Mouse (Mus musculus) liver, embryonic 18 days (tissue): ENCODE results near the gene Tcta. TPM values are rescaled to one million over a fixed set of nuclear protein-coding genes. Genes with fewer than 3 reads are reported as not detected.

ENCODE experiments used
- polyA plus RNA-seq: library from polyadenylated mRNA; depleted of rRNA; stranded (reverse); fragments of >200 nt; gene quantifications from 2 replicates; pipeline ENCODE4 v1.2.3, GENCODE M21; 2012; rRNA removed

Gene Tcta
- 13.6 and 14.8 TPM in 2 replicates for polyA plus RNA-seq

GRCm38 (mm10) chr9:108305629-108306520 is at the start of gene Tcta, which contains the start of gene Rhoa:
Tcta (minus strand) TSS chr9:108306160.
Rhoa (plus strand) TSS chr9:108306129.

GRCm38 (mm10) chr9:108347540-108348289 is 41.8 kb upstream of the Tcta start, which contains the start of gene Usp4:
Usp4 (plus strand) TSS chr9:108347853.

GRCm38 (mm10) chr9:108338886-108339781 is 33.2 kb upstream of the Tcta start, which contains the start of gene Gpx1:
Gpx1 (plus strand) TSS chr9:108338903.

GRCm38 (mm10) chr9:108296453-108297355 is 9.3 kb downstream of the Tcta start, which contains the start of gene Amt:
Amt (plus strand) TSS chr9:108296853.

GRCm38 (mm10) chr9:108290016-108290750 is 15.8 kb downstream of the Tcta start, which contains the start of gene Nicn1:
Nicn1 (plus strand) TSS chr9:108290429.

GRCm38 (mm10) chr9:108263690-108264190 is 42.2 kb downstream of the Tcta start, which contains the start of gene Dag1:
Dag1 (minus strand) TSS chr9:108263958.

Other genes starting within 250 kb of the Tcta start
- 92.9 and 96.0 TPM in 2 replicates for gene Mst1, start 225.7 kb downstream of the Tcta start, polyA plus RNA-seq
- gene Rnf123, start 222.8 kb downstream of the Tcta start, polyA plus RNA-seq = 53.9 and 64.1 TPM in 2 replicates
- 81.3 and 81.5 TPM in 2 replicates for gene Apeh, start 211.6 kb downstream of the Tcta start, polyA plus RNA-seq
- gene Bsn, start 115.8 kb downstream of the Tcta start, polyA plus RNA-seq = 0.46 and 0.60 TPM in 2 replicates
- gene Dag1, start 42.2 kb downstream of the Tcta start, polyA plus RNA-seq = 8.4 and 9.0 TPM in 2 replicates
- gene Nicn1, start 15.7 kb downstream of the Tcta start, polyA plus RNA-seq = 5.9 and 6.0 TPM in 2 replicates
- gene Amt, start 9.3 kb downstream of the Tcta start, polyA plus RNA-seq = 10.6 and 10.9 TPM in 2 replicates
- 74.7 and 78.0 TPM in 2 replicates for gene Rhoa, start within 50 bp of the Tcta start, polyA plus RNA-seq
- gene Gpx1, start 32.7 kb upstream of the Tcta start, polyA plus RNA-seq = 1,940 and 2,086 TPM in 2 replicates
- gene Usp4, start 41.7 kb upstream of the Tcta start, polyA plus RNA-seq = 27.8 and 30.7 TPM in 2 replicates
- 0.26 and 0.44 TPM in 2 replicates for gene 1700102P08Rik, start 86.6 kb upstream of the Tcta start, polyA plus RNA-seq
- gene Ccdc36, start 122.3 kb upstream of the Tcta start, polyA plus RNA-seq = 0.06 and 0.08 TPM in 2 replicates
- gene BC048562, start 130.3 kb upstream of the Tcta start, polyA plus RNA-seq = not detected in 2 replicates
- gene Ccdc71, start 154.4 kb upstream of the Tcta start, polyA plus RNA-seq = 9.5 TPM in 2 replicates
- 18.4 and 25.3 TPM in 2 replicates for gene Klhdc8b, start 155.4 kb upstream of the Tcta start, polyA plus RNA-seq
- gene Lamb2, start 173.6 kb upstream of the Tcta start, polyA plus RNA-seq = 9.6 and 10.7 TPM in 2 replicates
- gene Usp19, start 184.4 kb upstream of the Tcta start, polyA plus RNA-seq = 32.7 and 42.1 TPM in 2 replicates
- gene Qars, start 201.5 kb upstream of the Tcta start, polyA plus RNA-seq = 68.5 and 88.3 TPM in 2 replicates
- 32.6 and 35.7 TPM in 2 replicates for gene Qrich1, start 210.6 kb upstream of the Tcta start, polyA plus RNA-seq